Mouse (Mus musculus) liver, embryonic 14 days (tissue): Measurements from ENCODE around the gene Adamts2. TPM values are rescaled to one million over a fixed set of nuclear protein-coding genes. Genes with fewer than 3 reads are reported as not detected.

ENCODE experiments used
- polyA plus RNA-seq: library from polyadenylated mRNA; depleted of rRNA; stranded (reverse); fragments of >200 nt; gene quantifications from 2 replicates; pipeline ENCODE4 v1.2.3, GENCODE M21; 2012; rRNA removed

Adamts2 gene
- polyA plus RNA-seq, result 0.97 and 1.5 TPM in 2 replicates

DNA sequence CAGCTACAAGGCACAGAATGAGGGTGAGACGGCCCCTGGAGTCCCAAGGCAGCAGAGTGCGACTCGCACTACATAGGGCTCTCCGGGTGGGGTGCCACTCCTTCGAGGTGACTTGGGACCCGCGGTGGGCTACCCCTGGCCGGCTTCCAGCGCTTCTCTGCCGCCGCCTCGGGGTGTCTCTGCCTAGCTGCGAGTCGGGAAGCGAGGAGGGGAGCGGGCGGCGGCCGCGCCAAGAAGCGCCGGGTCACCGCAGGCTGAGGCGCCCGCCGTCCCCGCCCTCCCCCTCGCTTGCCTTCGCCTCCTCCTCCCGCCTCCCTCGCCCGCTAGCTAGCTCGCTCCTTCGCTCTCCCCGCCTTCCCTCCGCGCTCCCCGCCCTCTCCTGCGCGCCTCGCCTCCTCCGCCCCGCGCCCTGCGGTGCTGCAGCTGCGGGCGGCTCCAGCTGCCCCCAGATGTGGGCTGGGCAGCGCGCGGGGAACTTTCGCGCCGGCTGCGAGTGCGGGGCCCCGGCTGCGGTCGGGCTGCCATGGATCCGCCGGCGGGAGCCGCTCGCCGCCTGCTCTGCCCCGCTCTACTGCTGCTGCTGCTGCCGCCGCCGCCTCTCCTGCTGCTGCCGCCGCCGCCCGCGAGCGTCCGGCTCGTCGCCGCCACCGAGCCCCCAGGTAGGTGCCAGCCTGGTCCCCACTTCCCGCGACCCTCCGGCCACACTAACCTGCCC is at the start of gene Adamts2:
Adamts2 (plus strand) TSS at position 444 of the 715 bp plus-strand sequence.

DNA sequence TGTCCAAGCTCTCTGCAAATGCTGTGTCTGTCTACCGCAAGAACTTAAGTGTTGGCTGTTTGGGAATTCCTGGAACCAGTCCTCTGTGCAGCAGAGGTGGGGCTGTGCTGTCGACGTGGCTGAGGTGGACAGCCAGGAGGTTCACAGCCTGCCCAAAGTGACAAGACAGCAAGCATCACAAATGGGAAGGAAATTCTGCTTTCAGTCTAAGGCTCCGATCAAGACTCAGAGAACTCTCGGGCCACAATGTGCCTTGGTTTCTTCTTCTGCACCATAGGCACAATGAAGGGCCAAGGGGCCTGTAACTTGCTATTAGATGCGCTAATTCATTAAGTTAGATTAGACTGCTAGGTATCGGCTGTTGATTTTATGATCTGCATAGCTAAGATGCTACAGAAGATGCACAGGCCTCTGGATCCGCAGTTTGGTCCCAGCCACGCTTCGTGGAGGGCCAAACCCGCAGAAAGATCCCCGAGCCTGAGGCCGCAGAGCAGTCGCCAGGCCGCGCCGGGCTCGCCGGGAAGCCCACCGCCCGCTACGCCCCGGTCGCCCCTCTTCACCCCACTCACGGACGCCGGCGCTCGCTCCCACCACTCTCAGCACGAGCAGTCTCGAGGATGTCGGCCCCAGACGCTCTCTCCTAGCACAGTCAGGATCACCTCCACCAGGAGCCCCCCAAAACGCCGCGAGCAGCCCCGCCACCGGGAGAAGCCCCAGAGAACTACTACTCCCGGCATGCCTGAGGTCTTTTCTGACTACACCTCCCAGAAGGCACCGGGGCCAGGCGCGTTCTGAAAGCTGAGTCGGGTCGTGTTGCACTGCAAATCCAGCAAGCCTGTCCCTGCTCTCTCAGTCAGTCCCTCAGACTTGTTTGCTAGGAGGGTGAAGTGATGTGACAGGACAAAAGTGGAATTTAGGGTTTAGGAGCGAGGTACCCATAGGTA is 225.4 kb downstream of the Adamts2 start, which contains the start of gene Zfp354c:
Zfp354c (minus strand) TSS at position 715 of the 944 bp plus-strand sequence.

GRCm38 (mm10) chr11:50841023-50841735 is 239.3 kb downstream of the Adamts2 start, which contains the start of gene Zfp879:
Gene Zfp879 (minus strand): TSS chr11:50841552.

GRCm38 (mm10) chr11:50850177-50850735 is 248.4 kb downstream of the Adamts2 start, which contains the start of gene Grm6:
Gene Grm6 (plus strand): TSS chr11:50850685.

Other genes with a start within 250 kb of the Adamts2 start
- gene Cby3, start 247.6 kb upstream of the Adamts2 start, polyA plus RNA-seq, result 0.06 and 0.07 TPM in 2 replicates
- 208 and 229 TPM in 2 replicates for gene Hnrnph1, start 225.1 kb upstream of the Adamts2 start, polyA plus RNA-seq
- 5.2 and 6.0 TPM in 2 replicates for gene Rufy1, start 171.0 kb upstream of the Adamts2 start, polyA plus RNA-seq
- gene Zfp354c, start 225.6 kb downstream of the Adamts2 start, polyA plus RNA-seq, result 0.40 and 0.54 TPM in 2 replicates
- gene Zfp879, start 239.5 kb downstream of the Adamts2 start, polyA plus RNA-seq, result 0.08 and 0.09 TPM in 2 replicates
- gene Grm6, start 248.6 kb downstream of the Adamts2 start, polyA plus RNA-seq, result 0.05 and 0.12 TPM in 2 replicates